Mouse (Mus musculus): ENCODE results near the gene Spata31d1c. TPM values are rescaled to one million over a fixed set of nuclear protein-coding genes. Genes with fewer than 3 reads are reported as not detected.

The Spata31d1c gene
- polyA plus RNA-seq, 1 experiment from 2014 or later = not detected

Other genes with a start within 250 kb of the Spata31d1c start
- gene Cntnap3, start 129.1 kb upstream of the Spata31d1c start, polyA plus RNA-seq (2014; fragmentation: Nextera tagmentation; extraction: Ambion mirVana) = 0.32 TPM in 2 replicates
- not detected in 2 replicates for gene Spata31, start 115.7 kb upstream of the Spata31d1c start, polyA plus RNA-seq (2014; fragmentation: Nextera tagmentation; extraction: Ambion mirVana)
- gene Prss47, start 19.7 kb downstream of the Spata31d1c start, polyA plus RNA-seq (2014; fragmentation: Nextera tagmentation; extraction: Ambion mirVana) = not detected in 2 replicates
- gene Mfsd14b, start 79.9 kb downstream of the Spata31d1c start, polyA plus RNA-seq (2014; fragmentation: Nextera tagmentation; extraction: Ambion mirVana) = 29.7 and 33.7 TPM in 2 replicates
- gene Olfr465-ps1, start 105.0 kb downstream of the Spata31d1c start, polyA plus RNA-seq (2014; fragmentation: Nextera tagmentation; extraction: Ambion mirVana) = not detected in 2 replicates
- not detected in 2 replicates for gene Olfr466, start 117.2 kb downstream of the Spata31d1c start, polyA plus RNA-seq (2014; fragmentation: Nextera tagmentation; extraction: Ambion mirVana)
- gene Nlrp4f, start 172.9 kb downstream of the Spata31d1c start, polyA plus RNA-seq (2014; fragmentation: Nextera tagmentation; extraction: Ambion mirVana) = 0.08 TPM in 1 of 2 replicates, not detected in the other
- gene Gm10775, start 226.5 kb downstream of the Spata31d1c start, polyA plus RNA-seq (2014; fragmentation: Nextera tagmentation; extraction: Ambion mirVana) = 0.30 TPM in 1 of 2 replicates, not detected in the other
- gene Zfp369, start 245.8 kb downstream of the Spata31d1c start, polyA plus RNA-seq (2014; fragmentation: Nextera tagmentation; extraction: Ambion mirVana) = 25.7 and 27.3 TPM in 2 replicates

All from midbrain, embryonic 14.5 days (tissue).